Mouse (Mus musculus) lung, adult 2 months (tissue): Measurements from ENCODE around the gene Nrxn3. TPM values are rescaled to one million over a fixed set of nuclear protein-coding genes. Genes with fewer than 3 reads are reported as not detected.

Experiments
- DNase-seq: peaks from one replicate; pipeline ENCODE4 v3.0.0; 2022
- H3K4me1 ChIP-seq: fragments of 200-500 bp; 2 replicates; pipeline ENCODE4 v1.6.1; 2011; ENCODE audit warnings: low read length; ENCODE audit not compliant: control insufficient read depth, insufficient read depth
- H3K4me3 ChIP-seq: fragments of 200-500 bp; replicated peaks from 2 replicates; pipeline ENCODE3; 2011; ENCODE audit warnings: low read depth, mild to moderate bottlenecking, control low read depth, low read length; ENCODE audit errors: extremely low read depth
- CTCF ChIP-seq: fragments of 200-500 bp; IDR thresholded peaks from 2 replicates; pipeline ENCODE4 v1.5.1; 2011; ENCODE audit warnings: mild to moderate bottlenecking, low read length, control low read depth; ENCODE audit not compliant: insufficient read depth
- POLR2A ChIP-seq: fragments of 200-500 bp; IDR thresholded peaks from 2 replicates; pipeline ENCODE4 v1.6.1; 2011; ENCODE audit warnings: low read depth, mild to moderate bottlenecking, control low read depth, low read length, borderline replicate concordance; ENCODE audit errors: extremely low read depth
- WGBS: fragments of 180-500 bp; shearing (Covaris S2); methylation state at CpG from one replicate; pipeline ENCODE4 v1.1.7; 2018; 5-methylcytosine and 5-hydroxymethylcytosine counted together
- polyA plus RNA-seq: library from polyadenylated mRNA; depleted of rRNA; stranded (reverse); fragments of >200 nt; gene quantifications from 2 replicates; pipeline ENCODE4 v1.2.3, GENCODE M21; 2012

Gene Nrxn3
- polyA plus RNA-seq, 1 experiment = 0.30 TPM

DNA sequence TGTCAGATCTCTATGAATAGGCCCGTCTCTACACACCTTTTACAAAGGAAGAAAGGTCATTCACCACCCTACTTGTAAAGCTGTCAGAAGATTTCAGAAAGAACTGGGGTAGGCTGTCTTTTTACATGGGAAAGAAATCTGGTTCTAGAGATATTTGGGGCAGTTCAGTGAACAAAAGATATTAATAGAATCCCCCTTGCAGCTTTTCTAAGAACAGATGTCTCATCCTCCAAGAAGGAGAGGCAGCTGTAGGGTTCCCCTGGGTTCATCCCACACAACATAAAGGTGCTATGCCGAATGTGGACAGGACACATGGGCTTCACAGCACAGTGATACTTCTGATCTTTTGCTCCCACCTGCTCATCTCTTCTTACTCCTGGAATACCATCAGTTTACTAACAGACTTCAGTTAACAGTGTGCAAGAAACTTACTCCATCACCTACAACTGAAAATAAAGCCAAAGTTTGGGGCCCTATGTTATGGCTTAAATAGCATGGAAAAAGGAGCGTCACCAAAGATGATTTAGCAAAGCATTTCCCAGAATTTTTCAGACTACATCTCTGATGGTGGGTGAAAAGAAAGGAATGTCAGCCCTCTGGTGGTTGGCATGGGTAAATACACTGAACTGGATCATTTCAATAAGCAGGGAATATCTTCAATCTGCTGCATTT lies 672.6 kb downstream of the Nrxn3 start:
- WGBS = 45% methylated on average over 3 of the region's 3 CpGs
- TF ChIP-seq POLR2A = no peak
- TF ChIP-seq CTCF = no peak
- Histone ChIP-seq H3K4me3 (no peak overlapping the region), H3K4me1 (no peaks in the 10 kb centered on the region)
- no peak for DNase-seq

DNA sequence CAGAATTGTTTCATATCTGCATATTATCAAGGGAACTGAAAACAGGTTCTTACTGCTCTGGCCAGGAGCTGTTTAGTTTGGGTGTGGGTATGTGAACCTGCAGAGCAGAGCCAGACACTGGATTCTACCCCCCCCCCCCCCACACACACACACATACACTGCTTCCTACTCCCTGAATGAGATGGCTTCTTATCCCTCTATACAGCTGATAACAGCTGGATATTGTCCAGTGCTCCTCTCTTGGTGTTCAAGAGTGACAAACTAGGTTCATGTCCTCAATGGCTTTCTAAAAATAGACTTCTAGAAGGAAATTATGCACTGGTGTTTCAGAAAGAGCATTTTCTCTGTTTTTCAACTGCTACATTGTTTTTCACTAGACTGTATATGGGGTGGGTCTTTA lies 713.8 kb downstream of the Nrxn3 start:
- DNase-seq = no peak
- no peaks in the 10 kb centered on the region for H3K4me1 ChIP-seq
- no peak overlapping the region for H3K4me3 ChIP-seq
- TF ChIP-seq POLR2A = no peak
- TF ChIP-seq CTCF = no peak

DNA sequence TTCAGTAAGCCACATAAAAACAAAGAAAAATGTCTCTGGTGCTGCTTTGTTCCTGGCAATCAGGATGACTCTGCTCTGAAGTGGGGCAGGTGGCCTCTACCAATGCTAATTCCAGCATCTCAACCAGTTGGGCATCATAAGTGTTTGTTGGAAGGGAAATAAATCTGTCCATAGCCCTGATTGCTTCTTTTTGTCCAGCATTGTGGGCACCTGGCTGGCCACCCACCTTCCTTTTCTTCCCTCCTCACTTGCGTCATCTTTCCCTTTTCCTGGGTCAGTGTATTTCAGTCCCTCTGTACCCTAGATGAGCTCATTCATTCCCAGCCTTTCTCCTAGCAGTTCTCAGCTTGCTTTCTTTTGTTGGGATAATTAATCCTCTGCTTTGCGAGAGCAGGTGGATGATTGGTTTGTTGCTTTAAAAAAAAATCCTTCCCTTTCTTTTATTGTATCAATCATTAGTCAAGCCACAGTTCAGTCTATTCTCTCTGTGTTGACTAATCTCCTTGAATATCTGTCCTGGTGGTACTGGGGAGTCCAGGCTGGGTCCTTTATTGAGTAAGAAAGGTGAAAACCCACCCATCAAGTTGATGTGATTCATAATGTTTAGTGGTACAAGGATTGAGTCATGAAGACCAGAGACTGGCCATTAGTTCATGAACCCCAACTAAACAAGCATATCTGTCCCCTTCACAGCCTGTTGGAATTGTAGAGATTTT lies 719.8 kb downstream of the Nrxn3 start:
- Histone ChIP-seq H3K4me1 (no peaks in the 10 kb centered on the region), H3K4me3 (no peak overlapping the region)
- no peak for TF ChIP-seq CTCF
- TF ChIP-seq POLR2A = no peak
- 56% methylated on average over 2 of the region's 2 CpGs for WGBS
- no peak for DNase-seq

DNA sequence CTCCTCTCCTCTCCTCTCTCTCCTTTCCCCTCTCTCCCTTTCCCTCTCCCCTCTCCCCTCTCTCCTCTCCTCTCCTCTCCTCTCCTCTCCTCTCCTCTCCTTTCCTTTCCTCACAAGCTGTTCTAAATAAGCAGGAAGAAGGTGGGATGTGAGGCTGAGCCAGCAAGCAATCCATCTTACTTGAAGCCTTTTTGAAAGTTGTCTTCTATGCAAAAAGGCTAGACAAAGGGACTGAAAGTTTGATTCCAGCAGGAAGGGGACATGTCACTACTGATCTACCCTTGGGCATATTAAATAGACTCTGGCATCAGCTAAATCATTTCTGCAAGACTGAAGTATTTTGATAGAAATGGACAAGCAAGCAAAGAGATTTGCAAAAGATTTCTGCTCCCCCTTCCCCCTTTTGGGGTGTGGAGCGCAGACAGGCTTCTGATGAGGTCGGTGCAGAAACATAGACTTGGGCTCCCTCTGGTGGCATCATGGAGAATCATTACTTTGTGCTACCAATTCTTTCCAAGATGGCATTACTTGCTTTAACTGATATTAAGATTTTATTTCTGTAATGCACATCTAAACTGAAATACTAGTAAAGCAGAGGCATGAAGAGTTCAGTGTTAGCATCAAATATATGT lies 728.1 kb downstream of the Nrxn3 start:
- peak; percentile 34; the same call in 1 of the 2 replicates for TF ChIP-seq CTCF
- no peak for TF ChIP-seq POLR2A
- 7% methylated on average over 2 of the region's 2 CpGs for WGBS
- Histone ChIP-seq H3K4me1 (no peaks in the 10 kb centered on the region), H3K4me3 (no peak overlapping the region)
- no peak for DNase-seq

DNA sequence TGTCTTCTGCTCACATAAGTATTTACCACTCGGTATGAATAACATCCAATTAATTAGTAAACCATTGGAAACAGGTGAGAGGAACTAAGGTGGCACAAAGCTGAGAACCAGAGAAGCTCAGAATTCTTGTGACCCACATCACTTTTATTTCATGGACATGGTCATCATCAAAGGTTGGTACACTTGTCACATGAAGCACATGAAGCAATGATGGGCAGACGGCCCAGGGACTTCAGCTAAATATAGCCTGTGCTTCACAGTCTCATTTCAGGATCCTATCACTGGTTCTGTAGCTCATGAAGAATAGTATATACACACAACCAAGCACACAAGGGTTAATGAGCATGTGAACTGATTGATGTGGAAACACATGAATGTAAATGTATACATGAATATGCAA lies 747.5 kb downstream of the Nrxn3 start:
- DNase-seq = no peak
- 55% methylated on average over 2 of the region's 2 CpGs for WGBS
- no peaks in the 10 kb centered on the region for H3K4me1 ChIP-seq
- no peak overlapping the region for H3K4me3 ChIP-seq
- no peak for TF ChIP-seq POLR2A
- no peak for TF ChIP-seq CTCF

DNA sequence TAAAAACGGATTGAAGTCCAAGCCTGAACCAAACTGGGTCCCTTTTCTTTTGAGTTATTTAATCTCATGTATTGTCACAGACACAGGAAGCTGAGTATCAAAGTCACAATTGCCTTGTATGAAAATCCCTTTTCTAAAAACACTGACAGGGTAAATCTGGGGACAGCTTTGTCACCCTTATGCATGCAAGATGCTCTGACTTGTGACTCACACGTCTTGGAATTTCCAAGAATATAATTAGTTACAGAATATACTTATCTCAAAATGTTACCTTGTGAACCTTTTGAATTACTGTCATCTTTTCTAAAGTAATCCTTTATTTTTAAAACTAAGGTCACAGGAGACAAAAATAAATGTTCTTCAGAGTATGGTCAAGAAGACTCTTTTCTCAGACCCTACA lies 748.6 kb downstream of the Nrxn3 start:
- Histone ChIP-seq H3K4me1 (no peaks in the 10 kb centered on the region), H3K4me3 (no peak overlapping the region)
- no peak for DNase-seq
- TF ChIP-seq CTCF (no peak), POLR2A (no peak)
- 37% methylated on average over 2 of the region's 2 CpGs for WGBS

DNA sequence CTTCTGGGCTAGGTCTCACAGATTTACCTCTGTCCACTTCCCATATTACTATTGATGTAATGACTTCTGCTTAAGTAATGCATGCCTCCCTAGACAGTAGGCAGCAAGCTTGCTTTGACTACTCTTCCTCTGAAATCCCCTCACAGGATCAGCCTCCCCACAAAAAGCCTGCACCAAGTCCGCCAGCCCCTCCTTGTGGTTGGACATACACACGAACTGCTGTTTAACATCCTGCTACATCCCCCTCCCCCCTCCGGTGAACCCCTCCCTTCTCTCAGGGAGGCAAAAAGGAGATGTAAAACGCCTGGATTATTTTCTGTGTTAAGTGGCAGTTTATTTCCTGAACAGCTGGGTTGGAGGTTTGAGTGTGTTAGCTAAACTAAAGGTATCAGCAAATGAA lies 749.2 kb downstream of the Nrxn3 start:
- DNase-seq = no peak
- H3K4me1 ChIP-seq = no peaks in the 10 kb centered on the region
- no peak overlapping the region for H3K4me3 ChIP-seq
- no peak for TF ChIP-seq POLR2A
- TF ChIP-seq CTCF = no peak
- WGBS = 29% methylated on average over 4 of the region's 4 CpGs

DNA sequence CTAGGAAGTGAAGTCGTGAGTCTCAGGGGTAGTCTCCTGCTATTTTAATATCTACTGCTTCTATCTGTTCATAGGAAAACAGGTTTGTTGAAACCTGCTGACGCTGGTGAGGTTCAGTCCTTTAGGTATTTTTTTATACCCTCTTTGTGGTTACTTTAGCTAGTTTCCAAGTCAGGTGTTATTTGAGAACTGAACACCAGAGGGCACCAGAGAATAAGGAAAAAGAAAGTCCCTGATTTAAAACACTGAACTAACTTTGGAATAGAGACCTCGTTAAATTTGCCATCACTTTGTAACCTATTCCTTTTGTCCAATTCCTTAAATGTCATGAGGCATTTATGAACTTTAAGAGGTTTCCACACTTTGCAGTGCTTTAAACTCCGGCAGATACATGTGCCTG lies 756.4 kb downstream of the Nrxn3 start:
- H3K4me1 ChIP-seq = no peaks in the 10 kb centered on the region
- TF ChIP-seq CTCF = peak; percentile 28; the same call in 1 of the 2 replicates
- TF ChIP-seq POLR2A = no peak
- DNase-seq = no peak
- 19% methylated on average over 4 of the region's 4 CpGs for WGBS
- H3K4me3 ChIP-seq = no peak overlapping the region

DNA sequence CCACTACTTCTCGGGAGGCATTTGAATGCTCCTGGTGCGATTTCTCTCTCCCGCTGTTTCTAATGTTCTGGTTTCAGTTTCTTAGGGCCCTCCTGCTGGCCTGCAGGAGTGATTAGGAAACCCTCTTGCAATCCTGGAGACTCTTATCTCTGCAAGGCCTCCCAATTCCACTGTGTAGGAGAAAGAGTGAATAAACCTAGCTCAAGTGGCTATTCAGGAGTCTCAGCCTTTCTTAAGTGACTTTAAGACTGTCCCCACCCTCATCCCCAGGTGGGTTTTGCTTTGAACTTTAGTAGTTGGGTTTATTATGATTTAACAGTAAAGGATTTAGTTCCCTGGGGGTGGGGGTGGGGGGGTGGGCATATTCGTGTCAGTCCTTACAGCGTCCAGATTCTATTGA lies 759.5 kb downstream of the Nrxn3 start:
- no peak for DNase-seq
- WGBS = 35% methylated on average over 5 of the region's 5 CpGs
- TF ChIP-seq POLR2A = no peak
- TF ChIP-seq CTCF = no peak
- Histone ChIP-seq H3K4me3 (no peak overlapping the region), H3K4me1 (no peaks in the 10 kb centered on the region)
